Mouse (Mus musculus) central nervous system, embryonic 18 days (tissue): Measurements from ENCODE around the gene Cited4. TPM values are rescaled to one million over a fixed set of nuclear protein-coding genes. Genes with fewer than 3 reads are reported as not detected.

ENCODE experiments used
- polyA plus RNA-seq: library from polyadenylated mRNA; depleted of rRNA; stranded (reverse); fragments of >200 nt; gene quantifications from 2 replicates; pipeline ENCODE4 v1.2.3, GENCODE M21; 2012; rRNA removed

Cited4 gene
- polyA plus RNA-seq = 1.9 and 2.0 TPM in 2 replicates

DNA sequence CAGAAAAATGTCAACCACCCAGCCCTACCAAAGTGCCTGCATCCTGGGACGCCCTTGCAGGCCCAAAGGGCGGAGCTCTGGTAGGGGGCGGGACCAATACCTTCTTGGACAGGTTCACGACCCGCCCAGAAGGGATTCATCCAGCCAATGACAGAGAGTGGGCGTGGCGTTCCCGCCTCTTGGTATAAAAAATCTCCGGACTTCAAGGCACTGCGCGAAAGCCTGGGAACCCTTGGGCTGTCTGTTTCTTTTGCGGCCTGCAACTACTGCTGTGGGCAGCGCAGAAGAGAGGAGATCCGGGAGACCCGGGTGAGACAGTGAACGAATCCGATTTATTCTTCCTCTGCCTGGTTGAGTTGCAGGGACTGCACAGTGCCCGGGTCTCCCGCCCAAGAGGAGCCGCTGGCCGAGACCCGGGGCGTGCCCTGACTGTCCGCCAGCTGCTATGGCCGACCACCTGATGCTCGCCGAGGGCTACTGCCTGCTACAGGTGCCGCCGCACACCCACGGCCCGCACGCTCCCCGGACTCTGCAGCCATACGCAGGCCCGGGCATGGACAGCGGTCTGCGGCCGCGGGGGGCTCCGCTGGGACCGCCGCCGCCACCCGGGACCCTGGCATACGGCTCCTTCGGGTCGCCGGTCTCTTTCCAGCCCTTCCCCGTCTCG, at the start of gene Cited4:
TSS of gene Cited4 (plus strand) at position 215 of the 667 bp plus-strand sequence.

Other genes with a start within 250 kb of the Cited4 start
- 0.06 and 0.16 TPM in 2 replicates for gene Slfnl1, start 134.3 kb upstream of the Cited4 start, polyA plus RNA-seq
- 47.2 and 47.3 TPM in 2 replicates for gene Ctps, start 96.3 kb upstream of the Cited4 start, polyA plus RNA-seq
- not detected in 2 replicates for gene Gm8439, start 77.8 kb upstream of the Cited4 start, polyA plus RNA-seq
- 16.0 and 16.2 TPM in 2 replicates for gene Kcnq4, start 82.0 kb downstream of the Cited4 start, polyA plus RNA-seq
- gene Nfyc, start 165.0 kb downstream of the Cited4 start, polyA plus RNA-seq = 128 and 136 TPM in 2 replicates
- gene Rims3, start 188.2 kb downstream of the Cited4 start, polyA plus RNA-seq = 51.9 and 52.0 TPM in 2 replicates